Mouse (Mus musculus) embryonic facial prominence, embryonic 11.5 days (tissue): ENCODE results near the gene Arhgap42. TPM values are rescaled to one million over a fixed set of nuclear protein-coding genes. Genes with fewer than 3 reads are reported as not detected.
A peak's percentile ranks its signal among the peaks of the same experiment; 100 is the strongest.

Source experiments
- ATAC-seq: fragments of 200-750 bp; cut with Nextera tagmentation; replicated peaks from 2 replicates; pipeline ENCODE4 v1.8.0; 2017; ENCODE audit warnings: low read depth; ENCODE audit not compliant: insufficient number of reproducible peaks, low FRiP score, low TSS enrichment
- DNase-seq: peaks from one replicate; pipeline ENCODE4 v3.0.0-alpha.2; 2015; ENCODE audit warnings: low spot score
- H3K27ac ChIP-seq: fragments of 300-500 bp; sonication (generic); replicated peaks from 2 replicates; pipeline ENCODE4 v1.5.1; 2014; ENCODE audit warnings: mild to moderate bottlenecking, low read depth, low read length, control low read depth
- H3K27me3 ChIP-seq: fragments of 300-500 bp; sonication (generic); 2 replicates; pipeline ENCODE4 v1.6.1; 2014; ENCODE audit warnings: mild to moderate bottlenecking, low read length, moderate library complexity, mixed read lengths; ENCODE audit not compliant: control insufficient read depth, insufficient read depth
- H3K36me3 ChIP-seq: fragments of 300-500 bp; sonication (generic); replicated peaks from 2 replicates; pipeline ENCODE4 v1.6.1; 2014; ENCODE audit warnings: low read depth, mild to moderate bottlenecking, low read length, moderate library complexity, mixed read lengths; ENCODE audit not compliant: control insufficient read depth, insufficient read depth
- H3K4me1 ChIP-seq: fragments of 300-500 bp; sonication (generic); 2 replicates; pipeline ENCODE4 v1.6.1; 2014; ENCODE audit warnings: low read length, mixed read lengths; ENCODE audit not compliant: control insufficient read depth, insufficient read depth
- H3K4me2 ChIP-seq: fragments of 300-500 bp; sonication (generic); 2 replicates; pipeline ENCODE4 v1.6.1; 2014; ENCODE audit warnings: low read depth, mild to moderate bottlenecking, control low read depth, low read length, moderate library complexity
- H3K4me3 ChIP-seq: fragments of 300-500 bp; sonication (generic); 2 replicates; pipeline ENCODE4 v1.5.1; 2014; ENCODE audit warnings: low read depth, low read length, control low read depth
- H3K9ac ChIP-seq: fragments of 300-500 bp; sonication (generic); replicated peaks from 2 replicates; pipeline ENCODE4 v1.6.1; 2014; ENCODE audit warnings: mild to moderate bottlenecking, control low read depth, low read length
- H3K9me3 ChIP-seq: fragments of 300-500 bp; sonication (generic); replicated peaks from 2 replicates; pipeline ENCODE4 v1.6.1; 2016; ENCODE audit warnings: mild to moderate bottlenecking, low read length, inconsistent platforms, mixed read lengths; ENCODE audit not compliant: control insufficient read depth
- WGBS: fragments of 180-500 bp; shearing (Covaris S2); extraction: QIAGEN DNeasy Blood & Tissue Kit; methylation state at CpG from one replicate; pipeline ENCODE4 v1.1.7; 2014; 5-methylcytosine and 5-hydroxymethylcytosine counted together
- polyA plus RNA-seq: library from polyadenylated mRNA; unstranded; fragments of >200 nt; fragmentation: Nextera tagmentation; extraction: Ambion mirVana; gene quantifications from 2 replicates; pipeline ENCODE4 v1.2.1, GENCODE M21; 2014

Gene Arhgap42
- polyA plus RNA-seq, 1 experiment from 2014 or later: 38.9 TPM

DNA sequence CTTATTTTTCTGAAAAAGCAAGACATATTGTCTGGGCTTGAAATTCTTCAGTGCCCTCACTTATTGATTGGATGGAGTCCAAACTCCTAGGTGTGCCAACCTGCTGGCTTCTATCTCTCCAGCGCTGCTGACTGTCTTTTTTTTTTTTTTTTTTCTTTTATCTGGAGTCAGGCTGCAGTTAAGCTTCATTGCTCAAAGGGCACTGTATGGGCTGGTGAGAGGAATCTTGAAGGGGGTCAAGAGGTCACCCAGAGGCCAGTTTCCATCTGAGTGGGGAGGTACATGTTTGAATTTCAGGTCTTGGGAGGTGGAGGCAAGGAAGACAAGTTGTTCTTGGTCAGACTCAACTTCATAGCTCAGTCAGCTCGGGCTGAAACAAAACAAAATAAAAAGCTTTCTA, 9.6 kb upstream of the Arhgap42 start:
- Histone ChIP-seq H3K27me3 (no peaks in the 10 kb centered on the region), H3K9ac (no peak overlapping the region), H3K36me3 (no peaks in the 10 kb centered on the region), H3K4me3 (no peak overlapping the region), H3K9me3 (no peaks in the 10 kb centered on the region), H3K27ac (no peak overlapping the region), H3K4me2 (no peak overlapping the region), H3K4me1 (no peaks in the 10 kb centered on the region)
- DNase-seq: no peak
- no peak for ATAC-seq
- 60% methylated on average over 2 of the region's 2 CpGs for WGBS

DNA sequence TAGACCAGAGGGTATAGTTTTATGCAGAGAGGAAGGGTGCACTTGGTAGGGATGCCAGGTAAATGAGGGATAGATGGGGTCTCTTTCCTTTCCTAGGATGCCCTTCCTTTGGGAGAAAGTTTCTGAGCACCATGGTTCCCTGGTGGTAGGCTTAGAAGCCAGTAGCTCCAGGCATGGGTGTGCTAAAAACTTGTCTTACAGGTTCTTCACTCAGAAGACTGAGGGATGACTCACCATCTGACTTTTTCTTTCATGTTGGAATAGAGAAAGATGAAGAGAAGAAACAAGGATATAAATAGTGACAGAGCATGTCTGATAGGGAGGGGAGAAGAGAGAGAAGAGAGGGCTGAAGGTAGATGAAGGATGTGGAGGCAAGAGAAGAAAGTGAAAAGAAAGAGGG, 7.1 kb upstream of the Arhgap42 start:
- H3K9ac ChIP-seq: no peak overlapping the region
- no peaks in the 10 kb centered on the region for H3K27me3 ChIP-seq
- ATAC-seq: no peak
- H3K27ac ChIP-seq: no peak overlapping the region
- no peak overlapping the region for H3K4me2 ChIP-seq
- no peaks in the 10 kb centered on the region for H3K4me1 ChIP-seq
- no peak overlapping the region for H3K4me3 ChIP-seq
- H3K36me3 ChIP-seq: no peaks in the 10 kb centered on the region
- H3K9me3 ChIP-seq: no peaks in the 10 kb centered on the region
- no peak for DNase-seq

DNA sequence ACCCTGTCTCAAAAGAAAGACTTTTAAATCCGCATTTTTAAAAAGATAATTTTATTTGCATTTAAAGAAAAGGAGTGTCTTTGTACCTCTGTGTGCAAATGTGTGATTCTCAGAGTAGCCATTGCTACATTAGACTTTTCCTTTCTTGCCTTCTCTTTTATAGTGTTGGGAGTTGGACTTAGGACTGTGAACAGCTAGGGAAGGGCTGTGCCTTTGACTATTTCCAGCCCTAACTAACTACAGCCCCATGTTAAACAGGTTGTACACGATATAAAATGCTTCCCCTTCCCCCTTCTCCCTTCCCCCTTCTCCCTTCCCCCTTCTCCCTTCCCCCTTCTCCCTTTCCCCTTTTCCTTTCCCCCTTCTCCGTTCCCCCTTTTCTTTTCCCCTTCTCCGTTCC, 4.9 kb upstream of the Arhgap42 start:
- Histone ChIP-seq H3K36me3 (no peaks in the 10 kb centered on the region), H3K4me3 (no peak overlapping the region), H3K9ac (no peak overlapping the region), H3K4me2 (no peak overlapping the region), H3K4me1 (no peaks in the 10 kb centered on the region), H3K27me3 (no peaks in the 10 kb centered on the region), H3K9me3 (no peaks in the 10 kb centered on the region), H3K27ac (no peak overlapping the region)
- WGBS: 64% methylated on average over 4 of the region's 4 CpGs
- DNase-seq: no peak
- ATAC-seq: no peak

DNA sequence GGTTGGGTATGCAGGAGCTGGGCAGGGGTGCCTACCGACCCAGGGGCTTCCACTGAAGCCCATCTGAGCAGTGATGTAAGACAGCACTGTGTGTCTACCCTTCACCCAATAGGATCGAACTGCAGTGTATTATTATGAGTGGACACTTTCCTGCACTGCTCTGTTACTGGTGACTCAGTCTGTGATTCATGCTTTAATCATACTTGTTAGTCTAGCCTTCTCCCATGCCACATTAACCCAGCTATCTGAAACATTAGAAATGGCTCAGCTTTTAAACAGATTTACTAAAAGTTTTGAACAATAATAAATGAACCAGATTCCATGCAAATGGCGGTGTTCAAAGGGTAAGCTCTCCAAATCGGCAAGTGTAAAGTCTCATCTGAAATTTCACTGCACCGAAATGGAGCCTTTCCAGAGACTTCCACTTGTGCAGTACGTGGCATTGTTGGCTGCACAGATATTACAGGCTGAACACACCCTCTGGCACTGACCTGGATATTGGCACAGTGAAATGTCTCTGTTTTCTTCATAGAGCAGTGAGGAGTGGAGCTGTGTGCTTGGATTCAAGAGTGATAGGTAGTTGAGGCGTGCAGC, 2.4 kb upstream of the Arhgap42 start:
- ATAC-seq: no peak
- no peak for DNase-seq
- Histone ChIP-seq H3K4me2 (no peak overlapping the region), H3K4me1 (no peaks in the 10 kb centered on the region), H3K27me3 (no peaks in the 10 kb centered on the region), H3K9me3 (no peaks in the 10 kb centered on the region), H3K4me3 (no peak overlapping the region), H3K27ac (no peak overlapping the region), H3K9ac (no peak overlapping the region), H3K36me3 (no peaks in the 10 kb centered on the region)
- 87% methylated on average over 7 of the region's 7 CpGs for WGBS

DNA sequence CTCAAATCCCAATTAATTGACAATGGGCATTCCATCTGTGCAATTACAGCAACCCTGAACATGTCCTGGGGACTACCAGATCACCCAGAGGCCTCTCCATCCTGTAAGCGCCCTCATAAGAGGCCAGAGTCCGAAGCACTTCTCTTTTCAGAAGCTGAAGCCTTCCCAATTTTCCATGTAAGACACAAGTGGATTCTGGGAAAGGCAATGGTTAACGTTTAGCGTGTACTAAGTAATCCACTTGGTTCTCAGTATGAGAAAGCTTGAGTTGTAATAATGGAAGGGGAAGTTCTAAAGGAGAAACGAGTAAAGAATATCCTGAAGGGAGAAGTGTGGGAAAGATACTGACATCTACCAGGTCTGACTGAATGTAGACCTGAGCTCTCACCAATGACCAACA, 1.4 kb downstream of the Arhgap42 start:
- 56% methylated on average over 5 of the region's 5 CpGs for WGBS
- Histone ChIP-seq H3K4me2 (peak overlapping the region; percentile 51), H3K27ac (no peak overlapping the region), H3K9me3 (no peaks in the 10 kb centered on the region), H3K9ac (no peak overlapping the region), H3K27me3 (no peaks in the 10 kb centered on the region), H3K4me1 (no peaks in the 10 kb centered on the region), H3K4me3 (peak overlapping the region; percentile 84), H3K36me3 (no peaks in the 10 kb centered on the region)
- ATAC-seq (no peak), DNase-seq (no peak)

DNA sequence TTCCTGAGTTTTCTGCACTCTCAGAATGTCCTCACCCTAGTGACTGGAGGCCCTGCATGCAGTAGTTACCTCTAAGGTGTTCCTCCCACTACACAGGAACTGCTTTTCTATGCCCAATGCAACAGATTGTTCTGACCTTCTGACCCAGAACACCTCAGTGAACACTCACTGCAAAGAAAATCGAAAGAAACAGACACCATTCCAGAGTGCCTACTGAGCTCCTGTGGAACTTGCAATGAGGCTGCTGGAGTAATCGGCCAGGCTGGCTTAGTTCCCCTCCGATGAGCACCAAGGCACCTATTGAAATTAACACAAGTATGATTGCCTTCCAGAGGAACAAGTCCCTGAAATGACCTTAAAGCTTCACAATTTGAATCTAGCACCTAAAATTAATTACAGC, 9.2 kb downstream of the Arhgap42 start:
- ATAC-seq (no peak), DNase-seq (no peak)
- 59% methylated on average over 3 of the region's 3 CpGs for WGBS
- Histone ChIP-seq H3K9ac (no peak overlapping the region), H3K36me3 (no peaks in the 10 kb centered on the region), H3K27ac (no peak overlapping the region), H3K9me3 (no peaks in the 10 kb centered on the region; the same call in 1 of the 2 replicates), H3K4me3 (no peak overlapping the region), H3K4me1 (no peaks in the 10 kb centered on the region), H3K4me2 (no peak overlapping the region), H3K27me3 (no peaks in the 10 kb centered on the region)

DNA sequence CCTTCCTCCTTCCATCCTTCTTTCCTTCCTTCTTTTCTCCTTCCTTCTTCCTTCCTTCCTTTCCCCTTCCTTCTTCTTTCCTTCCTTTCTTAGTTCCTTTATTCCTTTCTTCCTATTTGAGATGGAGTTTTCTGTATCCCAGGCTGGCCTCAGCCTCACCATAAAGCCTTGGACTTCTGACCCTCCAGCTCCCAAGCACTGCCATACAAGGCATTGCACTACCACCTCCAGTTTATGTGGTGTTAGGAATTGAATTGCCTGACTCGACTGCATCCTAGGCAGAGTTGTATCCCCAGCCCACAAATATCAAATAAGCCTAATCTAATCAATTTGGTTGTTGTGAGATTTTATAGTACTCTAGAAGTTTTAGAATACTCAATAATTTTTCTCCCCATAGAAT, 14.1 kb downstream of the Arhgap42 start:
- ATAC-seq: no peak
- no peaks in the 10 kb centered on the region for H3K9me3 ChIP-seq
- H3K4me2 ChIP-seq: no peak overlapping the region
- no peak overlapping the region for H3K27ac ChIP-seq
- 71% methylated on average over 1 of the region's 1 CpGs for WGBS
- no peaks in the 10 kb centered on the region for H3K27me3 ChIP-seq
- H3K9ac ChIP-seq: no peak overlapping the region
- H3K36me3 ChIP-seq: no peaks in the 10 kb centered on the region
- no peak for DNase-seq
- H3K4me3 ChIP-seq: no peak overlapping the region
- H3K4me1 ChIP-seq: no peaks in the 10 kb centered on the region

DNA sequence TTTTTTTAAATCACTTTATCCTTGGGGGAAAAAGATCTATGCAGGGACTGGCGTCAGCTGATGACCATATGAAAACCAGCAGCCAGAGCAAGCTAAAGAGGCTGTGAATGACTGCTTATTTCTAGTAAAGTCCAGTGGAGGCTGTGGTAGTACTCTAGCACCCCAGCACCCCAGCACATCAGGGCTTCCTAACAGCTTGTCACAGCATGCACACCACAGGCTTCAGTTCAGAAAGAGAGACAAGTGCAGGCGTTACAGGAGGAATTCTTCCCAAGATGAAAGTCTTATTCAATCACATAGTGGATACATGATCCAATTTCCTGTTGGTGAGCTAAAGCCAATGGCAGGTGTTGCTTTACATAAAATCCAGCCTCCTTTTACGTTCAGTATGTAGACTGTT, 15.5 kb downstream of the Arhgap42 start:
- no peaks in the 10 kb centered on the region for H3K36me3 ChIP-seq
- no peak overlapping the region for H3K4me2 ChIP-seq
- H3K27me3 ChIP-seq: no peaks in the 10 kb centered on the region
- DNase-seq: no peak
- no peak overlapping the region for H3K4me3 ChIP-seq
- 37% methylated on average over 3 of the region's 3 CpGs for WGBS
- H3K27ac ChIP-seq: no peak overlapping the region
- no peak overlapping the region for H3K9ac ChIP-seq
- no peaks in the 10 kb centered on the region for H3K4me1 ChIP-seq
- H3K9me3 ChIP-seq: no peaks in the 10 kb centered on the region
- ATAC-seq: no peak
